Comparison of ENCODE assay signal across 22 mouse cellular contexts in genomic region chr13:58289308-58289707, GRCm38 (mm10). TPM values are rescaled to one million over a fixed set of nuclear protein-coding genes. Genes with fewer than 3 reads are reported as not detected.
DNase-seq lines count a peak whose midpoint lies in the region; ATAC-seq and TF ChIP-seq lines count a peak whose summit lies in the region.
"Had no signal": no experiment of that assay in that cellular context is flagged by ENCODE, and none has a peak within 500 bp of the region (broad histone marks: within the 10 kb centered on the region; RNA-seq: fewer than 3 reads in every experiment).

No protein-coding gene starts in this region.

- TF ChIP-seq EP300 in CH12.LX (IDR thresholded peaks at IDR 0.05; ENCODE audit: low read length): no peak

- peak; percentile 49 for TF ChIP-seq CTCF in intestine, postnatal 0 days (IDR thresholded peaks at IDR 0.05; ENCODE audit: low read depth)
- TF ChIP-seq CTCF in lung, embryonic 14.5 days (IDR thresholded peaks at IDR 0.05; ENCODE audit: low read depth): 0 out of 2 replicates have a peak, but pooled peaks have one; percentile 36
- TF ChIP-seq CTCF in CH12.LX (conservative IDR thresholded peaks at IDR 0.05 in 1 of 2, IDR thresholded peaks at IDR 0.05 in 1 of 2; ENCODE audit: low read depth in 2 of 2, low read length in 2 of 2): peak in 1 of 2 experiments; percentile 46; a peak in 3 of 4 replicates
- 0 out of 2 replicates have a peak, but pooled peaks have one; percentile 3 for TF ChIP-seq CTCF in cortical plate, adult 2 months (IDR thresholded peaks at IDR 0.05; ENCODE audit: extremely low read depth, insufficient read depth, low read length)

- H3K27ac ChIP-seq in intestine, postnatal 0 days (ENCODE audit: low read depth, low read length): no peak overlapping the region
- no peak overlapping the region for H3K27ac ChIP-seq in intestine, embryonic 15.5 days
- no peak overlapping the region for H3K27ac ChIP-seq in lung, embryonic 14.5 days (ENCODE audit: low read depth)
- H3K27ac ChIP-seq in CH12.LX (ENCODE audit: insufficient read depth, low read depth): no peak overlapping the region
- no peak overlapping the region for H3K27ac ChIP-seq in cortical plate, adult 2 months (ENCODE audit: insufficient read depth, low read length)
- H3K27ac ChIP-seq: embryonic facial prominence, embryonic 13.5 days; hindbrain, embryonic 13.5 days; limb, embryonic 10.5 days; midbrain, embryonic 15.5 days; neural tube, embryonic 15.5 days had no signal

- DNase-seq in lung, embryonic 14.5 days: peak; percentile 9
- DNase-seq in lung, postnatal 25 days (ENCODE audit: low spot score): no peak
- DNase-seq in CH12.LX (ENCODE audit: extremely low read depth): no peak
- DNase-seq in spleen, postnatal 14 days (ENCODE audit: low spot score in 2 of 2): no peak
- DNase-seq: adrenal gland, postnatal 14 days; cerebellum, adult 11 months; cerebellum, postnatal 10 days; gastrocnemius, postnatal 25 days; kidney, postnatal 10 days; thymus, postnatal 14 days had no signal

- dilution Hi-C loops in CH12.LX (cut with MboI; ENCODE audit: extremely low pct_ligation_motif_present, extremely low pct_unique_long_range_greater_than_20kb, low sequenced_read_pairs): no loop called here

- no peak overlapping the region for H3K4me2 ChIP-seq in intestine, postnatal 0 days (replicated peaks; ENCODE audit: low read depth)
- no peak overlapping the region for H3K4me2 ChIP-seq in intestine, embryonic 15.5 days (replicated peaks)
- no peak overlapping the region for H3K4me2 ChIP-seq in lung, embryonic 14.5 days
- no peak overlapping the region for H3K4me2 ChIP-seq in CH12.LX (ENCODE audit: insufficient read depth, low read depth, poor library complexity, severe bottlenecking)
- H3K4me2 ChIP-seq: embryonic facial prominence, embryonic 13.5 days; hindbrain, embryonic 13.5 days; midbrain, embryonic 15.5 days; neural tube, embryonic 15.5 days had no signal

- ATAC-seq in intestine, postnatal 0 days: no peak
- ATAC-seq in intestine, embryonic 15.5 days: no peak
- ATAC-seq in lung, embryonic 14.5 days (ENCODE audit: insufficient read depth): no peak
- ATAC-seq: activated CD4-positive, CD25-positive, alpha-beta regulatory T cell, adult 4 months; forebrain, embryonic 14.5 days; intestine, embryonic 16.5 days; midbrain, embryonic 15.5 days had no signal

- no peak overlapping the region for H3K4me3 ChIP-seq in intestine, postnatal 0 days (ENCODE audit: low read depth, low read length)
- no peak overlapping the region for H3K4me3 ChIP-seq in intestine, embryonic 15.5 days (replicated peaks)
- no peak overlapping the region for H3K4me3 ChIP-seq in lung, embryonic 14.5 days (ENCODE audit: low read depth, low read length)
- H3K4me3 ChIP-seq in CH12.LX (replicated peaks in 1 of 3; ENCODE audit: low read depth in 2 of 3, low read length in 2 of 3, poor library complexity in 1 of 3): no peak overlapping the region
- H3K4me3 ChIP-seq in cortical plate, adult 2 months (ENCODE audit: insufficient read depth, low read length): no peak overlapping the region
- H3K4me3 ChIP-seq: embryonic facial prominence, embryonic 13.5 days; hindbrain, embryonic 13.5 days; limb, embryonic 10.5 days; megakaryocyte, embryonic 14.5 days; midbrain, embryonic 15.5 days; neural tube, embryonic 15.5 days had no signal

- H3K36me3 ChIP-seq in intestine, postnatal 0 days (ENCODE audit: control insufficient read depth, insufficient read depth): no peaks in the 10 kb centered on the region
- no peaks in the 10 kb centered on the region for H3K36me3 ChIP-seq in intestine, embryonic 15.5 days
- H3K36me3 ChIP-seq in lung, embryonic 14.5 days (ENCODE audit: insufficient read depth): no peaks in the 10 kb centered on the region
- H3K36me3 ChIP-seq in CH12.LX (replicated peaks in 1 of 2; ENCODE audit: control insufficient read depth in 1 of 2, insufficient read depth in 1 of 2, low read length in 1 of 2): no peaks in the 10 kb centered on the region
- H3K36me3 ChIP-seq: embryonic facial prominence, embryonic 13.5 days; hindbrain, embryonic 13.5 days; limb, embryonic 10.5 days; midbrain, embryonic 15.5 days; neural tube, embryonic 15.5 days had no signal

- no peak for TF ChIP-seq POLR2A in CH12.LX (IDR thresholded peaks at IDR 0.05; ENCODE audit: low read depth, low read length)
- TF ChIP-seq POLR2A in cortical plate, adult 2 months (IDR thresholded peaks at IDR 0.05; ENCODE audit: extremely low read depth, insufficient read depth, low read length): no peak

- H3K27me3 ChIP-seq in intestine, postnatal 0 days (replicated peaks; ENCODE audit: control insufficient read depth, insufficient read depth, low read length): no peaks in the 10 kb centered on the region
- H3K27me3 ChIP-seq in intestine, embryonic 15.5 days (replicated peaks): no peaks in the 10 kb centered on the region
- no peaks in the 10 kb centered on the region for H3K27me3 ChIP-seq in lung, embryonic 14.5 days (ENCODE audit: insufficient read depth, low read length)
- no peaks in the 10 kb centered on the region for H3K27me3 ChIP-seq in CH12.LX (replicated peaks)
- H3K27me3 ChIP-seq: embryonic facial prominence, embryonic 13.5 days; hindbrain, embryonic 13.5 days; midbrain, embryonic 15.5 days; neural tube, embryonic 15.5 days had no signal

- no peaks in the 10 kb centered on the region for H3K9me3 ChIP-seq in intestine, postnatal 0 days (ENCODE audit: control insufficient read depth)
- H3K9me3 ChIP-seq in intestine, embryonic 15.5 days: no peaks in the 10 kb centered on the region
- no peaks in the 10 kb centered on the region for H3K9me3 ChIP-seq in lung, embryonic 14.5 days (ENCODE audit: low read depth, low read length)
- H3K9me3 ChIP-seq in CH12.LX (replicated peaks; ENCODE audit: low read length): no peaks in the 10 kb centered on the region
- H3K9me3 ChIP-seq: embryonic facial prominence, embryonic 13.5 days; hindbrain, embryonic 13.5 days; limb, embryonic 10.5 days; megakaryocyte, embryonic 14.5 days; midbrain, embryonic 15.5 days; neural tube, embryonic 15.5 days had no signal

- H3K9ac ChIP-seq in intestine, postnatal 0 days (ENCODE audit: low read depth, low read length): no peak overlapping the region
- no peak overlapping the region for H3K9ac ChIP-seq in intestine, embryonic 15.5 days
- no peak overlapping the region for H3K9ac ChIP-seq in lung, embryonic 14.5 days
- no peak overlapping the region for H3K9ac ChIP-seq in CH12.LX (ENCODE audit: insufficient read depth, low read depth)
- H3K9ac ChIP-seq: embryonic facial prominence, embryonic 13.5 days; hindbrain, embryonic 13.5 days; midbrain, embryonic 15.5 days; neural tube, embryonic 15.5 days had no signal

- peak; percentile 8 for TF ChIP-seq RAD21 in CH12.LX (IDR thresholded peaks at IDR 0.05; ENCODE audit: low read depth, low read length)

- H3K4me1 ChIP-seq in intestine, postnatal 0 days (replicated peaks; ENCODE audit: control insufficient read depth, insufficient read depth, low read length): no peaks in the 10 kb centered on the region
- peaks cover 3% of the 10 kb centered on the region; the same call in 1 of the 2 replicates for H3K4me1 ChIP-seq in intestine, embryonic 15.5 days (replicated peaks)
- H3K4me1 ChIP-seq in lung, embryonic 14.5 days (ENCODE audit: insufficient read depth): no peaks in the 10 kb centered on the region
- H3K4me1 ChIP-seq in CH12.LX (ENCODE audit: control insufficient read depth in 1 of 2, insufficient read depth in 2 of 2): peaks cover 5 to 6% of the 10 kb centered on the region in 2 experiments; a peak in 2 of 4 replicates
- H3K4me1 ChIP-seq in cortical plate, adult 2 months (ENCODE audit: control insufficient read depth, insufficient read depth, low read length): no peaks in the 10 kb centered on the region
- H3K4me1 ChIP-seq: midbrain, embryonic 15.5 days had no signal

- no peaks in the 10 kb centered on the region for H3K79me2 ChIP-seq in CH12.LX (replicated peaks; ENCODE audit: control insufficient read depth, extremely low read depth, insufficient read depth, poor library complexity, severe bottlenecking)

- 83% methylated on average over 1 of the region's 1 CpGs for WGBS in intestine, postnatal 0 days
- 62% methylated on average over 1 of the region's 1 CpGs for WGBS in intestine, embryonic 15.5 days
- WGBS in lung, embryonic 14.5 days: 57% methylated on average over 1 of the region's 1 CpGs

- in situ Hi-C loops in CH12.LX (cut with MboI; ENCODE audit: low pct_ligation_motif_present, low pct_unique_long_range_greater_than_20kb, low sequenced_read_pairs): no loop called here

TF ChIP-seq in CH12.LX, 34 proteins besides CTCF, POLR2A, EP300 and RAD21:
- no peak for TF ChIP-seq UBTF (IDR thresholded peaks at IDR 0.05; ENCODE audit: low read depth, low read length)
- no peak for TF ChIP-seq E2F4 (IDR thresholded peaks at IDR 0.05; ENCODE audit: insufficient replicate concordance, low read depth, low read length)
- TF ChIP-seq PAX5 (IDR thresholded peaks at IDR 0.05; ENCODE audit: low read length): no peak
- TF ChIP-seq ETS1 (conservative IDR thresholded peaks at IDR 0.05; ENCODE audit: low read depth, low read length): no peak
- peak; percentile 27; the same call in 1 of the 2 replicates for TF ChIP-seq SMC3 (IDR thresholded peaks at IDR 0.05; ENCODE audit: low read depth, low read length)
- no peak for TF ChIP-seq CHD2 (IDR thresholded peaks at IDR 0.05; ENCODE audit: low read length)
- no peak for TF ChIP-seq ZMIZ1 (IDR thresholded peaks at IDR 0.05; ENCODE audit: low read depth, low read length)
- TF ChIP-seq JUND (conservative IDR thresholded peaks at IDR 0.05; ENCODE audit: low read depth, low read length): 0 out of 2 replicates have a peak, but pooled peaks have one; percentile 18
- TF ChIP-seq JUN (IDR thresholded peaks at IDR 0.05; ENCODE audit: insufficient read depth, low read depth, low read length): no peak
- TF ChIP-seq MYC (IDR thresholded peaks at IDR 0.05; ENCODE audit: low read depth, low read length): 0 out of 2 replicates have a peak, but pooled peaks have one; percentile 32

RNA-seq across cellular contexts. Expression of gene Gkap1, which starts 13.8 kb away (rescaled TPM):
- polyA plus RNA-seq in intestine, postnatal 0 days (2015; fragmentation: Nextera tagmentation; extraction: Ambion mirVana): 14.7 and 15.5 TPM in 2 replicates
- 20.0 and 21.5 TPM in 2 replicates for polyA plus RNA-seq in intestine, embryonic 15.5 days (2015; fragmentation: Nextera tagmentation; extraction: Ambion mirVana)
- polyA plus RNA-seq in lung, embryonic 14.5 days (2014; fragmentation: Nextera tagmentation; extraction: Ambion mirVana): 19.2 and 22.2 TPM in 2 replicates
- total RNA-seq in CH12.LX (2012; rRNA removed) (0.76 and 2.0 TPM in 2 replicates), CH12.LX (2014; rRNA removed) (0.74 and 0.82 TPM in 2 replicates)
- polyA plus RNA-seq in CH12.LX (2012; ENCODE audit: insufficient read length, low read depth): 1.3 and 1.5 TPM in 2 replicates
- 21.2 and 21.5 TPM in 2 replicates for polyA plus RNA-seq in cortical plate, adult 2 months (2012; rRNA removed)
